Mouse (Mus musculus): ENCODE data around the gene 5031439G07Rik.
"Not testable (repeated sequence)": the region's sequence is repeated elsewhere in the genome, so short reads cannot be mapped to it uniquely, and the experiment has no call there.

The 5031439G07Rik gene

DNA sequence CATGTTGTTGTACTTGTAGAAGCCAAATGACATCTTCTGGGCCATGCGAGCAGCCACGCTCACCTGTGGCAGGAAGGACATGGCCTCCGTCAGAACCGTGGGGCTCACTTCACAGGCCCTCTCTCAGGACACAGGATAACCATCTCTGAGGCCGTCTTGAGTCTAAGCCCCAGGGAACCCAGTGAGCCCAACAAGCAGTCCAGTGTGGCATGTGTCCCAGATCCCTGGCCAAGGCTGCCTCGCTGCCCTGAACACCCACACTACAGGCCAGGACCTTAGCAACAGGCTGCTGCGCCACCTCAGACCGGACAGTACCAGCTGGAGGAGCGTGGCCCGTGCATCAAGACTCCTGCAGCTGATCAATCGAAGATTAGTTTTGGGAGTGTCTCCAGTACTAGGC lies 35.1 kb downstream of the 5031439G07Rik start:
- DNase-seq (ENCODE audit: low spot score in 2 of 2), result no peak

DNA sequence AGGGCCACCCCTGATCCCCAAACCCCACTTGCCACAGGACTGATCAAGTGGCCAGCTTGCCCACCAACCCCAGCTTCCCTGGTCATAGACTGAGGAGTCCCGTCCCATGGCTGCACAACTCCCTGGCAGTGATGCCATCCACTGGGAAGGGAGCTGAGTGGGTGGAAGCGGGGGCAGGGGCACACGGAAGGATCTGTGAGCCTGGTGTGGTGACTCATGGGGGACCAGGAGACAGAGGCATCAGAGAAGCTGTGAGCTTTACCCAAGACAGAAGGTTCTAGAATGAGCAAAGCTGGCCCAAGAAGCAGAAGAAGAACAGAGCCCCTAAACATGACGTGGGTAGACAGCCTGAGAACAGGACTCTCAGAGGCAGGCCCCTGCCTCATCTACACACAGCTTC lies 38.3 kb downstream of the 5031439G07Rik start:
- DNase-seq (ENCODE audit: low spot score in 2 of 2), result no peak

DNA sequence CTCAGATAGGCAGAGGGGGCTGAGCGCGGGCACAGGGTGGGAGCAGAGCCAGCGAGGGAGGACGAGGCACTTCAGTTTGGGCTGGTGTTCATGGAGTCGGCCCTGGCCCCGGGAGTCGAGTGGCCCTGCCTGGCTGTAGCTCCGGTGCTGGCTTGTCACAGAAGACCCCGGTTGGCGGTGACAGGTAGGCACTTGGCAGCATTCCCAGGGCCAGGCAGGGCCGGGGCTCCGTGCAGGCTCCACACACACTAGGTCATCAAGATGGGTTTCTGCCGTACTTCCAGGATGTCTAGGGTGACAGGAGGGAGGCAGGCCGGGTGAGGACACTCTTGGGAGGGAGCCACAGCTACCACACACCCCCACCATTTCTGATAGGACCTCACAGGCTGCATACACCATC lies 39.4 kb downstream of the 5031439G07Rik start:
- DNase-seq (ENCODE audit: low spot score in 2 of 2), result no peak

DNA sequence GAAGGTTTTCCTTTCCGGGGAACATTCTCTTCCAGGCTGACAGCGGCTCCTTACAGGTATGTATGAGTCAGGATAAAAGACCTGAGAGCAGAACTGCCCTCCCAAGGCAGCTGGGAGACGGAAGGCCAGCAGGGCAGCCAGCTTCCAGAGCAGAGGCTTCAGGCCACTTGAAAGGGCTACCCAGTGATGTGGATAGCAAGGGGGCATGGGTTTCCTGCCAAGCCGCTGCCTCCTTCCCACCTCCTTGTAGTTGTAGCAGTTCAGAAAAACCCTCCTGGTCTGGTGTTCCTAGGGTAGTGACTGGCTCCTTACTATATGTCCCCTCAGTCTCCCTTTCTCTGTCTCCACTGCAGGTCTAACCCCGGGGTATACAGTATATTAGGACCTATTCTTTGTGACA lies 44.0 kb downstream of the 5031439G07Rik start:
- no peak for DNase-seq (ENCODE audit: low spot score in 2 of 2)

DNA sequence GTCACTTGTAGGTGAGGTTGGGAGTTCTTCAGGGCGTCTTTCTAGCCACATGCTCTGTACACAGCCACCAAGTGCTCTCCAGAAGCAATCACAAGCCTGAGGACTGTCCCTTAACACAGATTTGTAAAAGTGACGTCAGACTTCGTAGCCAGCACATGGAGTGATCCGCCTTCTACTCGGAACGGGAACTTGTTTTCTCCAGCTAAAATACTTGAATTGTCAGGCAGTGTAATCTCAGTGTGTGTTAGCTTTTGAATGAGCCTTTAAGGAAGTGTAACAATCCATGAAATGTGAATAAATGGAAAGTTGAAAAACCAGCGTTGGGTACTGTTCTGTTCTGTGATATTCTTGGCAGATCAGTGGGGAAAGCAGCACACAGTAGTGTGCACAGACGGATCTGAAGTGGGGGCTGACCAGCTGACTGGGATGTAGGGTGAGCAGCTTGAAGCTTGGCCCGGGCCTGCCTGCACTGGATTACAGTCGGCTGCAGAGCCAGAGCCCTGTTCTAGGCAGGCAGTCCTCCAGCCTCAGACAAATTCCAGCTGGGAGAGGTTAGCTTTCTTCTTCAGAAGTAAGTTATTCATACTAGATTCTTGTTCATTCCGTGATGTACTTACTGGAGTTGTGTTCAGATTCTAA lies 45.6 kb downstream of the 5031439G07Rik start:
- DNase-seq (ENCODE audit: low spot score in 2 of 2), result no peak

DNA sequence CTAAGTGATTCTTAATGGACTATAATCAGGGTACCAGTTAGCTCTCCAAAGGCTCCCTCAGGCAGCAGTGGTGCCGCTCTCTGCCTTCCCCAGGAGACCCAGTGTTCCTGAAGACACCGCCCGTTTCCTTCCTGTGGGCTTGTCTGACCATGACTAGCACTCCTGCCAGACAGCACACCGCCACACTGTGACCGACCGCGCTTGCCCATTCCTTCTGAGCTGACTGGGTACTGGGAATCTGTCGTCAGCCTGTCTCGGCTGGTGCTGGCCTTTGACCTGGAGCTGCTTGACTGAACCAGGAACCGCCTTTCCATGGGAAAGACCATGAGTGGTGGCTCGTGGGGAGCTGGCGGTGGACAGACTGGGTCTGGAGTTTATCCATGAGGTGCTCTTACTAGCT lies 48.2 kb downstream of the 5031439G07Rik start:
- DNase-seq (ENCODE audit: low spot score in 2 of 2), result no peak

DNA sequence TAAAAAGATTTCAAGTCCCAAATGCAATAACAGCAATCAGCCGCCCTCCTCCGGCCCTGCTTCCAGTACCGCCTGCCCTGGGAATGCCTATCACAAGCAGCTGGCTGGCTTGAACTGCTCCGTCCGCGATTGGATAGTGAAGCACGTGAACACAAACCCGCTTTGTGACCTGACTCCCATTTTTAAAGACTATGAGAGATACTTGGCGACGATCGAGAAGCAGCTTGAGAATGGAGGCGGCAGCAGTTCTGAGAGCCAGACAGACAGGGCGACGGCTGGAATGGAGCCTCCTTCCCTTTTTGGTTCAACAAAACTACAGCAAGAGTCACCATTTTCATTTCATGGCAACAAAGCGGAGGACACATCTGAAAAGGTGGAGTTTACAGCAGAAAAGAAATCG lies 53.5 kb downstream of the 5031439G07Rik start:
- DNase-seq (ENCODE audit: low spot score in 2 of 2), result no peak

DNA sequence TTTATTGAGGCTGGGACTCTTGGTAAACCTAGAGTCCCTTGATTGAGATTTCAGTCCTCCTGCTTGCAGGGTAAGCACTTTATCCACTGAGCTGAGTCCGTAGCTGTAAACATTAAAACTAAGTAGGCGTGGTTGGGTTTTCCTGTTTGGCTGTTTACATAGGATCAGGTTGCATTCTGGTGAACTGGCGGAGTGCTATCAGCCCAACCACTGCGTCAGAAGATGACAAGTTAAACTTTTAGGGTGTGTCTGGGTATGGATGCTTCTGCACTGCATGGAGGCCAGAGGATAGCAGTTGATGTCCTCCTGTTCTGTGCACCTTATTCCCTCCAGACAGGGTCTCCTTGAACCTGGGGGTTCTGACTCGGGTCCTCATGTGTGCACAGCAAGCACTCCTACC lies 56.0 kb downstream of the 5031439G07Rik start:
- no peak for DNase-seq (ENCODE audit: low spot score in 2 of 2)

DNA sequence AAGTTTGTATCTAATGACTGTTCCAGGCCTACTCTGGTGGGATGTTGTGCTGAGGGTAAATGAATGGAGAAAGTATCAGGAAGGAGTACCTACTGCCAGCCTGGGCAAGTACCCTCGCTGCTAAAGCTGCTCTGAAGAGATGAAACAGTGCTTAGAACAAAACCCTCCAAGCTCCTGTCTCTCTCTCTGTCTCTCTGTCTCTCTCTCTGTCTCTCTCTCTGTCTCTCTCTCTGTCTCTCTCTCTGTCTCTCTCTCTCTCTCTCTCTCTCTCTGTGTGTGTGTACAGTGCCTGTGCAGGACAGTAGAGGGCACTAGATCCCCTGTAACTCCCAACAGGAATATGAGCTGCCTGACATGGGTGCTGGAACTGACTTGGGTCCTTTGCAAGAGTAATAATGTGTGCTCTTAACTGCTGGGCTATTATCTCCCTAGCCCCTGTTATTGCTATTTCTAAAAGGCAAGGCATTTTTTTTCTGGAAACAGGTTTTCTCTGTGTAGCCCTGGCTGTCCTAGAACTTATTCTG lies 62.8 kb downstream of the 5031439G07Rik start:
- no peak for DNase-seq (ENCODE audit: low spot score in 2 of 2)

DNA sequence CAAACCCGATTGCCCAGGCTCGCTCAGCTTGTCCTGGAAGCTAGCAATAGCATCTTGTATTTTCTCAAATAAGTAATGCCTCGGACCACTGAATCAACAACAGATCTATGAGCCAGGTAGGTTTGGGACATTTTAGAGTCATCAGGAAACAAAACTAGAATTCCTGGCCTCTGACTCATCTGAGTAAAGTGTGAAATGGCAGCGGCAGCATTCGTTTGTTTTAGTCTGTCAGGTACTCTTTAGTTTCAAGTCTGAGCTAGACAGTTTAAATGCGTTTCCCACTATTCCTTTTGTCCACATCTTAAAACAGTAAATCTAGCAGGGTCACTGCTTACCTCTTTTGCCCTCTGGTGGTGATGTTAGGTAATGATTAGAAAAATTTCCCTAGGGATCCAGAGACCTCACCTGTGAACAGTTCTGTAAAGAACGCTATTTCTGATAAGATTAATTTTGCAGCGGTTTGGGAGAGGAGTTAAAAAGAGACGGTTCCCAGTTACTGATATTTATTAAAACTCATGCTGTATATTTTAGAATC lies 63.5 kb downstream of the 5031439G07Rik start:
- DNase-seq (ENCODE audit: low spot score in 2 of 2), result no peak

DNA sequence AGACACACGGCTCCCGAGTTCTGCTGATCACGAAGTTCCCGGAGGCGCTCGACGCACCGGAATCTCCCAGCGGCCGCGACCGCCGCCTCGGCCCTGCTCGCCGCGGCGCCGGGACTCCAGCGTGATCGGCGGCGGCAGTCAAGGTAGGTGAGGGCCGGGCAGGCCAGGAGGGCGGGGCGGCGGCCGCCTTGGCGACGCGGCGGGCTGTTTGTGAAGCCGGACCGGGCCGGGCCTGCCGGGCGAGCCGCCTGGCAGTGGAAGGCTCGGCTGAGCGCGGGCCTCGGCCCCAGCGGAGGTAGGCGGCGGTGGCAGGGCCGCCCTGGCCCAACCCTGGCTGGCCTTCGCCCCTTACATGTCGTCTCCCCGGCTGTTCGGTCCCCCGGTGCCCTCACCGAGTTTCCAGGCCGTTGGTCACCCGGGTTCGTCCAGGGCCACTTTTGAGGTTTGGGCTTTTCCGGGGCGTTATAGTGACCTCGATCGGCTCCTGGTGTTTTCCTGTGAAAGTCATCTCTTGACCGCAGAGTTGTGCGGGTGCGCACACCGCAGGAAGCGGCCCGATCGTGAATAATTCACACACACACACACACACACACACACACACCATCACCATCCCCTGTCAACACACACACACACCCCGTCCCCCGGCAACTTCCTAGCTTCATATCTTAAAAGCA lies 64.7 kb downstream of the 5031439G07Rik start:
- no peak for DNase-seq (ENCODE audit: low spot score in 2 of 2)

DNA sequence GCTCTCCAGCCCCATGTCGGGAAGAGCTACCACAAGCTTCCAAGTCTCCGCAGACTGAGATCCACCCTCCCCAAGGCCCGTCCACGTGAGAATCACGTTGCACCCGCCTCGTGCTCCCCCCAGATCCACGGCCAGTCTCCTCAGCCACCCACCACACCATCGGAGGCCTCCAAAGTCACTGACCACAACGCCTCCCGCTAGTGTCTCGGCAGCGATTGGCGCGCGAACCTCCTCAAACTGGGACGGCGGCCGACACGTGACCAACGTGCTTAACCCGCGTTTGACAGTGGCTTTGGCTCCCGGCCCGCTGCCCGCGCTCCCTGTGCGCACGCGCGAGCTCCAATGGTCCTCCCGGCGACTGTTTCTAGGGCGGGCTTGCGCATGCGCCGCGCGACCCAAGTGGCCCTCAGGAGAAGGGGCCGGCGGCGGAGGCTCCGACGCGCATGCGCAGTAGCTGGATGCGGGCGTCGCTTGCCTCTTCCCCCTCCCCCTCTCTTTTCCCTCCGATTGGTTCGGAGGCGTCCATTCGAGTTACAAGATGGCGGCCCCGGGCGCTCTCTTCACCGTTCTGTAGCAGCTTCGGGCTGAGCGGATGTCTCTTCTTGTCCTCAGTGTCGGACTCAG lies 65.4 kb downstream of the 5031439G07Rik start, which contains the start of gene Nup50:
TSS of gene Nup50 (plus strand) at position 528 of the 624 bp plus-strand sequence.
- DNase-seq (ENCODE audit: low spot score in 2 of 2), result peak; percentile 100

DNA sequence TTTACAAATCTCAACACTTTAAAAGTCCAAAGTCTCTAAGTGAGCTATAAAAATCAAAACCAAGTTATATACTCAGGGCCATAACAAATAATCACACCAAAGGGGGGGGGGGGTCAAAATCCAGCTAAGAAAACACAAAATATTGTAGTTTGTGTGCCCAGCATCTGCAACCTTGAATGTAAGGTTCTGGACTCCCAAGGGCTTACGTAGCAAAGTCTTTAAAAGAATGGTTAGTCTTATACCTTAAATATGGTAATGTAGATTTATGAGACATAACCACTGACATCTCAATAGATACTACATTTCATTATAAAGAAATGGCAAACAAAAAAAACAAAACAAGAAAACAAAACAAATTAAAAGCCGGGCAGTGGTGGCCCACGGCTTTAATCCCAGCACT lies 68.4 kb downstream of the 5031439G07Rik start, which contains the start of gene Gm29666:
TSS of gene Gm29666 (minus strand) at position 101 of the 400 bp plus-strand sequence.
- DNase-seq (ENCODE audit: low spot score in 2 of 2), result no peak

DNA sequence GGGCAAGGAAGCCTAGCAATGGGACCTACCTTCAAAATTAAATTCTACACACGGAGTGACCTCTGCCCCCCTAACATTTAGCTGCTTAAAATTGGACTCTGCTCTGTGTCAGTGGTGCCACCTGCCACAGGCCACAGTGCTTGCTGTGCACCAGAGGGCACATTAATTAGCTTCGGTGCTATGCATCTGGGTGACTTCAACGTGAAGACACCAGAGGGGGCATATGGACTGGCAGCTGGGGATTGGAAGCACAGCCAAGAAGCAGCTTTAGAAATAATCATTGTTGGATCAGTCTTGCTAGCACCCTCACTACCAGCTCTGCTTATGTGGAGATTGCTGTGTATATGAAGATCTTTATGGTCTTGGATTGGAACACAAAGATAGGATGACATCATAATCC lies 75.2 kb downstream of the 5031439G07Rik start:
- no peak for DNase-seq (ENCODE audit: low spot score in 2 of 2)

DNA sequence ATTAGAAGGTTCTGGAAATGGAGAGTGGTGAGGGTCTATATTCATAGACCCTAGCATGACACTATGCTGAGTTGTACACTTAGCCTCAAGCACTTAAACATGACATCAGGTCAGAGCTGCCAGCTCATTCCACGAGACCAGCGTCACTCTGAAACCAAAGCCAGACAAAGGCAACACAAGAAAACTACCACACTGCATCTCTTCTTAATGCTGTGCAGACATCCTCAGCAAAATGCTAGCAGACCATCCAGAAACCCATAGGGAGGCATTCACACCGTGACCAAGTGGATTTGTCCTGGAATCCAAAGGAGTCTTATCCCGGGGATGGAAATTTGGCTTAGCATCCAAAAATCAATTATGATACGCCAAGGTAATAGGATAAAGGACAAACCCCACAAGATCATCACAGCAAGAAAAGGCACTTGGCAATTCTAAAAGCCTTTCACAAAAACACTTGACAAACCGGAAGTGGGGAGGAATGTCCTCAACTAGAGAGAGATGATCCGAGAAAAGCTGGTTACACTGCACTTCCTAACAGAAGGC lies 84.4 kb downstream of the 5031439G07Rik start:
- DNase-seq (ENCODE audit: low spot score in 2 of 2), result no peak

DNA sequence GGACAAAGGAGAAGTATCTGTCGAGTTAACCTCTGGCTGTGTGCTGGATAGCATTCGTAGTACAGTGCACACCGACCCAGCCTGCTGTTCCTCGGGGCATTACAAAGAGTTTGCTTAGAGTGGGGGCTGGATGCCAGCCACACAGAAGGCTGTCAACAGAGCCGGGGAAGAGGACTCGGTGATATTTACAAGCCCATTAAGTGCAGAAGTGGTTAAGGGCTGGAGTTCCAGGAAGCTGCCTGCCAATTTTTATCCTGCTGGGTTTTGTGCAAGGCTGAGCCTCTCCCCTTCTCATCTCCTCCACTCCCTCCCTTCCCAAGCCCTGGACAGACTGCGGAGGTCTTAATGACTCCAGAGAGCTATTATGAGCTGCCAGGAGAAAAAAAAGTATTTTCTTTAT lies 90.3 kb downstream of the 5031439G07Rik start:
- peak in 1 of 2 experiments; percentile 25 for DNase-seq (ENCODE audit: low spot score in 2 of 2)

DNA sequence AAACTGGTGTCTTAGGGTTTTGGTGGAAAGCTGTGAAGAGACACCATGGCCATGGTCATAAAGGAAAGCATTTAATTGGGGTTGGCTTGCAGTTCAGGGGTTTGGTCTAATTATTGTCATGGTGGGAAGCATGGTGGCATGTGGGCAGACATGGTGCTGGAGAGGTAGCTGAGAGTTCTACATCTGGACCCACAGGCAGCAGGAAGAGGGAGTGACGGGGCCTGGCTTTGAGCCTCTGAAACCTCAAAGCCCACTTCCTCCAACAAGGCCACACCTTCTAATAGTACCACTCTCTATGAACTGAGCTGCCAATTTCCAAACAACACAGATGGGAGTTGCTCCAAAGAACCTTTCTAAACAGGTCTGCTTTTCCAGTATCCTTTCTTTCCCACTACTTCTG lies 91.7 kb downstream of the 5031439G07Rik start:
- DNase-seq (ENCODE audit: low spot score in 2 of 2), result no peak

DNA sequence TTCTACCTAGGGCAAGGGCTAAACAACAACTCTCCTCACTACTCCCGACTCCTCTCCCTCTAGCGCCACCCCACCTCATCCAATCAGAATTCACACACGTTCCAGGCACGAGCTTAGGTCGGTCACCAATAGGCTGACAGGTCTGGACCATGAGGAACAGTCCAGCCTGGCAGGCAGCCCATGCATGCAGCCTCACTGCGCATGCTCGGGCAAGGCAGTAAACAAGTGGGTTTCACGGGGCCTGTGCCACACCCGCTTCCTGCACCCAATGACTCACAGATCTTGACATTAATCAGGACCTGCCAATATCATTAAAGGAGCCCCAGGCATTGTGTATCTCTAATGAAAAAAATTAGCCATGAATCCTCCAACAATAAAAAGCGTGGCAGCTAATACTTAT lies 92.1 kb downstream of the 5031439G07Rik start:
- DNase-seq (ENCODE audit: low spot score in 2 of 2), result not testable (repeated sequence)

All from urinary bladder, postnatal 4 days (tissue).